Mouse (Mus musculus) retina, embryonic 14.5 days (tissue): Measurements from ENCODE around the gene Dusp6.
"Not testable (repeated sequence)": the region's sequence is repeated elsewhere in the genome, so short reads cannot be mapped to it uniquely, and the experiment has no call there.

Source experiments
- DNase-seq: peaks from one replicate; pipeline ENCODE4 v3.0.0-alpha.2; 2015; ENCODE audit warnings: low spot score

Dusp6 gene

GRCm38 (mm10) chr10:99262867-99263379 lies at the start of gene Dusp6:
TSS of gene Dusp6 (plus strand) at chr10:99263231.
- peak; percentile 98 for DNase-seq

- DNase-seq: no peak
Measured at GRCm38 (mm10) chr10:99214421-99215299, 48.4 kb upstream of the Dusp6 start.

GRCm38 (mm10) chr10:99216570-99216969 lies 46.5 kb upstream of the Dusp6 start:
- not testable (repeated sequence) for DNase-seq

- no peak for DNase-seq
Measured at GRCm38 (mm10) chr10:99221540-99221939, 41.5 kb upstream of the Dusp6 start.

GRCm38 (mm10) chr10:99222726-99223125 lies 40.3 kb upstream of the Dusp6 start:
- DNase-seq: no peak

GRCm38 (mm10) chr10:99224218-99224617 lies 38.8 kb upstream of the Dusp6 start:
- no peak for DNase-seq

GRCm38 (mm10) chr10:99226782-99227181 lies 36.2 kb upstream of the Dusp6 start:
- no peak for DNase-seq

- DNase-seq: peak; percentile 55
Measured at GRCm38 (mm10) chr10:99227968-99228864, 34.8 kb upstream of the Dusp6 start.

GRCm38 (mm10) chr10:99229031-99229684 lies 33.9 kb upstream of the Dusp6 start:
- no peak for DNase-seq

GRCm38 (mm10) chr10:99232518-99233227 lies 30.4 kb upstream of the Dusp6 start:
- no peak for DNase-seq

GRCm38 (mm10) chr10:99234336-99234735 lies 28.7 kb upstream of the Dusp6 start:
- DNase-seq: no peak

- no peak for DNase-seq
Measured at GRCm38 (mm10) chr10:99235081-99235480, 27.9 kb upstream of the Dusp6 start.

- DNase-seq: no peak
Measured at GRCm38 (mm10) chr10:99237205-99237832, 25.7 kb upstream of the Dusp6 start.

GRCm38 (mm10) chr10:99238537-99238936 lies 24.5 kb upstream of the Dusp6 start:
- DNase-seq: no peak

- no peak for DNase-seq
Measured at GRCm38 (mm10) chr10:99241284-99241828, 21.7 kb upstream of the Dusp6 start.

GRCm38 (mm10) chr10:99241829-99242711 lies 21.0 kb upstream of the Dusp6 start:
- DNase-seq: peak; percentile 20

- peak; percentile 44 for DNase-seq
Measured at GRCm38 (mm10) chr10:99242721-99243120, 20.3 kb upstream of the Dusp6 start.

GRCm38 (mm10) chr10:99243907-99244489 lies 19.0 kb upstream of the Dusp6 start:
- DNase-seq: no peak

GRCm38 (mm10) chr10:99244655-99245260 lies 18.3 kb upstream of the Dusp6 start:
- DNase-seq: no peak
